Mouse (Mus musculus) embryonic facial prominence, embryonic 11.5 days (tissue): ENCODE measurements around the gene Gm20388. TPM values are rescaled to one million over a fixed set of nuclear protein-coding genes. Genes with fewer than 3 reads are reported as not detected.

Experiments
- ATAC-seq: fragments of 200-750 bp; cut with Nextera tagmentation; replicated peaks from 2 replicates; pipeline ENCODE4 v1.8.0; 2017; ENCODE audit warnings: low read depth; ENCODE audit not compliant: insufficient number of reproducible peaks, low FRiP score, low TSS enrichment
- DNase-seq: peaks from one replicate; pipeline ENCODE4 v3.0.0-alpha.2; 2015; ENCODE audit warnings: low spot score
- H3K27ac ChIP-seq: fragments of 300-500 bp; sonication (generic); replicated peaks from 2 replicates; pipeline ENCODE4 v1.5.1; 2014; ENCODE audit warnings: mild to moderate bottlenecking, low read depth, low read length, control low read depth
- H3K27me3 ChIP-seq: fragments of 300-500 bp; sonication (generic); 2 replicates; pipeline ENCODE4 v1.6.1; 2014; ENCODE audit warnings: mild to moderate bottlenecking, low read length, moderate library complexity, mixed read lengths; ENCODE audit not compliant: control insufficient read depth, insufficient read depth
- H3K36me3 ChIP-seq: fragments of 300-500 bp; sonication (generic); replicated peaks from 2 replicates; pipeline ENCODE4 v1.6.1; 2014; ENCODE audit warnings: low read depth, mild to moderate bottlenecking, low read length, moderate library complexity, mixed read lengths; ENCODE audit not compliant: control insufficient read depth, insufficient read depth
- H3K4me1 ChIP-seq: fragments of 300-500 bp; sonication (generic); 2 replicates; pipeline ENCODE4 v1.6.1; 2014; ENCODE audit warnings: low read length, mixed read lengths; ENCODE audit not compliant: control insufficient read depth, insufficient read depth
- H3K4me2 ChIP-seq: fragments of 300-500 bp; sonication (generic); 2 replicates; pipeline ENCODE4 v1.6.1; 2014; ENCODE audit warnings: low read depth, mild to moderate bottlenecking, control low read depth, low read length, moderate library complexity
- H3K4me3 ChIP-seq: fragments of 300-500 bp; sonication (generic); 2 replicates; pipeline ENCODE4 v1.5.1; 2014; ENCODE audit warnings: low read depth, low read length, control low read depth
- H3K9ac ChIP-seq: fragments of 300-500 bp; sonication (generic); replicated peaks from 2 replicates; pipeline ENCODE4 v1.6.1; 2014; ENCODE audit warnings: mild to moderate bottlenecking, control low read depth, low read length
- H3K9me3 ChIP-seq: fragments of 300-500 bp; sonication (generic); replicated peaks from 2 replicates; pipeline ENCODE4 v1.6.1; 2016; ENCODE audit warnings: mild to moderate bottlenecking, low read length, inconsistent platforms, mixed read lengths; ENCODE audit not compliant: control insufficient read depth
- WGBS: fragments of 180-500 bp; shearing (Covaris S2); extraction: QIAGEN DNeasy Blood & Tissue Kit; methylation state at CpG from one replicate; pipeline ENCODE4 v1.1.7; 2014; 5-methylcytosine and 5-hydroxymethylcytosine counted together
- polyA plus RNA-seq: library from polyadenylated mRNA; unstranded; fragments of >200 nt; fragmentation: Nextera tagmentation; extraction: Ambion mirVana; gene quantifications from 2 replicates; pipeline ENCODE4 v1.2.1, GENCODE M21; 2014

Gm20388 gene
- polyA plus RNA-seq, 1 experiment from 2014 or later, result 3.1 TPM

DNA sequence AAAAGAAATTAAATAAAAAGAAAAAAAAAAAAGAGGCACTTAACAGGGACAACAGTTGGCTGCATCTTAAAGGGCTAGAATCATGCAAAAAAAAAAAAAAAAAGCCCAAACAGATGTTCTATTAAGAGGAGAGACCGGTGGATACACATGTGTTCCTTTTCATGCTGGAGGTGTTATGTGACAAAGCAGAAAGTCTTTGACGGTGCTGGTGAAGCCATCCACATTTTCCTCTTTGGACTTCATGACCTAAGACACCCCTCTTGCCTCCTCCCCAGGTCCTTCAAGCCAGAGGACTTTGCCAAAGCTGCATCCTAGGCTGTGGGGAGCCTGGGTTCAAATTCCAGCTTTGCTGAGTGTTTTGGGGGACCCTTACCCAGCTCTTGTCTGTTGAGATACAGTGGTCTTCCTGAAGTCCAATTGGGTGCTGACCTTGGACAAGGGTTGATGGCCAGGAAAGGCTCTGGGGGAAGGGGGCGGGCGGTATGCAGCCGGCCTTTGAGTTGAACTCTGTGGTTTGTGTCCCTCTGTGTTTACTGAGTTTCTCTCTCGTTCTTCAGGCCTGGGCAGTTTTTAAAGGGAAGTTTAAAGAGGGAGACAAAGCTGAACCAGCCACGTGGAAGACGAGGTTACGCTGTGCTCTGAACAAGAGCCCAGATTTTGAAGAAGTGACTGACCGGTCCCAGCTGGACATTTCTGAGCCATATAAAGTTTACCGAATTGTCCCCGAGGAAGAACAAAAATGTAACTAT lies 832.7 kb downstream of the Gm20388 start:
- no peak for DNase-seq
- WGBS, result 71% methylated on average over 12 of the region's 12 CpGs
- Histone ChIP-seq H3K4me1 (no peaks in the 10 kb centered on the region), H3K9ac (no peak overlapping the region), H3K4me2 (no peak overlapping the region), H3K4me3 (no peak overlapping the region), H3K9me3 (no peaks in the 10 kb centered on the region), H3K36me3 (no peaks in the 10 kb centered on the region), H3K27ac (no peak overlapping the region), H3K27me3 (no peaks in the 10 kb centered on the region)
- ATAC-seq, result no peak

DNA sequence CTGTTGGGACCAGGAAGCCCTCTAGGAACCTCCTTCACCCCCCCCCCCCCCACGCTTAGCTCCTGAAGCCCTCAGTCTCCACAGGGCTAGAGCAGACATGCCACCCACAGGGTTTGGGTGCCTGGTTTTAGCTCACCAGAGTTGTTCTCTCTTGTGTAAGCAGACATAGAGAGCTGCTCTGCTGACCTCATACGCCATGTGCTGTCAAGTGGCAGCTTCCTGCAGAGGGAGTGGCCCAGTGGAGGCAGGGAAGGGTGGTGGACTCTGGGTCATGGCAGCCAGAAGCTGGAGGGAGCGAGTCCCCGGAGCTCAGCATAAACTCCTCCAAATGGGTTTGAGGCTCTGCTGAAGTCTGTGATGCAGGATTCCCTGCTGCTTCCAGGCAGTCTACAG lies 833.3 kb downstream of the Gm20388 start:
- ATAC-seq (no peak), DNase-seq (no peak)
- no peaks in the 10 kb centered on the region for H3K27me3 ChIP-seq
- no peak overlapping the region for H3K4me3 ChIP-seq
- H3K9me3 ChIP-seq, result no peaks in the 10 kb centered on the region
- H3K27ac ChIP-seq, result no peak overlapping the region
- no peak overlapping the region for H3K4me2 ChIP-seq
- 61% methylated on average over 4 of the region's 4 CpGs for WGBS
- no peaks in the 10 kb centered on the region for H3K4me1 ChIP-seq
- no peak overlapping the region for H3K9ac ChIP-seq
- H3K36me3 ChIP-seq, result no peaks in the 10 kb centered on the region

DNA sequence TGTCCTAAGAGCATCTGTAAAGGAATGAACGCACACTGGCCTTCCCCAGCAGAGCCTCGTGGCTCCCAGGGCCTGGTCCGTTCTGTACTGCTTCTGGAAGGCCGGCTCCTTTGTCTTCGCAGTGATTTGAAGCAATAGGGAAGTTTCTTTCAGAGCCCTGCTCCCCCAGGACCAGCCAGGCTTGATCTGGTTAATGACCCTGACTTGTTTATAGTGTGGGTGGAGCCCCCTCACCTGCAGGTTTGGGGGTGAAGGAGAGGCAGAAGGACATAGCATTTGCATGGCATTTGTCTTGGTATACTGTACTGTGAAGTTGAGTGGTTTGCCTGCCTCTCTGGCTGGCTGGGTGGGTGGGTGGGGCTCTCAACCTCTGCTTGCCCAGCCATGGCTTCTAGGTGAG lies 833.8 kb downstream of the Gm20388 start:
- no peaks in the 10 kb centered on the region for H3K9me3 ChIP-seq
- ATAC-seq (no peak), DNase-seq (no peak)
- H3K27ac ChIP-seq, result no peak overlapping the region
- H3K36me3 ChIP-seq, result no peaks in the 10 kb centered on the region
- no peak overlapping the region for H3K4me2 ChIP-seq
- WGBS, result 68% methylated on average over 5 of the region's 5 CpGs
- H3K27me3 ChIP-seq, result no peaks in the 10 kb centered on the region
- H3K9ac ChIP-seq, result no peak overlapping the region
- no peaks in the 10 kb centered on the region for H3K4me1 ChIP-seq
- no peak overlapping the region for H3K4me3 ChIP-seq

DNA sequence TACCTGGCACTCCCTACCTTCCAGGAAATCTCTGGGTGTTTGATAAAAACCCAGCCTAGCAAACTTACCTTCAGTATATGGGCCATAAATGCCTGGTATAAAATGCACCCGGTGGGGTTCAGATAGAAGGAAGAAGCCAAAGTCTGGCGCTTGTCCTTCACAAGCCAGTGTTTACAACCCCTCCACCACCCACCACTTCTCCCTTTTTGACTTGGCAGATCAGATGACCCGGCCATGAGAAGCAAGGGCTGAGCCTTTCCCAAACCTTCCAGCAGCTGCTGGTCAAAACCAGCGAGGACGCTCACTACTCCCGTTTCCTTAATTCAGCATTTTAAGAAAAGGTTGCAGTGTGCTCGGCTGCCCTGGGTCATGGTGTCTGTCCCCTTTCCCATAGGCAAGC lies 834.6 kb downstream of the Gm20388 start:
- no peaks in the 10 kb centered on the region for H3K27me3 ChIP-seq
- H3K27ac ChIP-seq, result no peak overlapping the region
- H3K36me3 ChIP-seq, result no peaks in the 10 kb centered on the region
- H3K4me1 ChIP-seq, result no peaks in the 10 kb centered on the region
- no peak overlapping the region for H3K4me2 ChIP-seq
- WGBS, result 76% methylated on average over 7 of the region's 7 CpGs
- ATAC-seq (no peak), DNase-seq (no peak)
- H3K9ac ChIP-seq, result no peak overlapping the region
- no peak overlapping the region for H3K4me3 ChIP-seq
- H3K9me3 ChIP-seq, result no peaks in the 10 kb centered on the region

DNA sequence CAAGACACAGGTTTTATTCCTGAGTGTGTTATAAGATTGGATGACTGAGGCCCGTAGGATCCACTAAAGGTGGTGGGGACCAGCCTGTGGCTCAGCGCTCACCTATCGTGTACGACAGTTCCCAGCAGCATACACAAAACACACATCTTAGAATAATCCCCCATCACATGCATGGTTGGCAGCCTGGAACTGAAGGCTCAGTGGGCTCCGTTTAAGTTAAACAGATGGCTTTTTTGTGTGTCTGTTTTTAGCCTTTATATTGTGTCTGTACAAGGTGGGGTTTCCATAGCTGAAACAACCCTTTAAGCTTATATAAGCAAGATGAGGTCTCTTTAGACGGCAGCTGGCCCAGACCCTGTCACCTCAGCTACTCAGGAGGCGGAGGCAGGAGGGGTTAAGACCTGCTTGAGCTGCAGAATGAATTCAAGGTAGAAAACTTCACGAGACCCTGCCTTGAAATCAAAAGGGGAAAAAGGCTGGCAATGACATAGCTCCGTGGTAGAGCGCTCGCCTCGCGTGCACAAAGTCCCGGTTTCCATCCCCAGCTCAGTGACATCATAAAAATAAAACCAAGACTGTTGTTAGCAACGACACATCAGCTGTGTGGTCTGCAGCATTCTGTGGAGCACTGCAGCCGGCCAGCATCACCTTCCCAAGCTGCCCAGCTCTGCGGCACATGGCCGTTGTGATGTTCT lies 835.5 kb downstream of the Gm20388 start:
- Histone ChIP-seq H3K27me3 (no peaks in the 10 kb centered on the region), H3K4me2 (no peak overlapping the region), H3K9ac (no peak overlapping the region), H3K4me1 (no peaks in the 10 kb centered on the region), H3K4me3 (no peak overlapping the region), H3K27ac (no peak overlapping the region), H3K9me3 (no peaks in the 10 kb centered on the region), H3K36me3 (no peaks in the 10 kb centered on the region)
- DNase-seq (no peak), ATAC-seq (no peak)
- WGBS, result 74% methylated on average over 18 of the region's 18 CpGs

DNA sequence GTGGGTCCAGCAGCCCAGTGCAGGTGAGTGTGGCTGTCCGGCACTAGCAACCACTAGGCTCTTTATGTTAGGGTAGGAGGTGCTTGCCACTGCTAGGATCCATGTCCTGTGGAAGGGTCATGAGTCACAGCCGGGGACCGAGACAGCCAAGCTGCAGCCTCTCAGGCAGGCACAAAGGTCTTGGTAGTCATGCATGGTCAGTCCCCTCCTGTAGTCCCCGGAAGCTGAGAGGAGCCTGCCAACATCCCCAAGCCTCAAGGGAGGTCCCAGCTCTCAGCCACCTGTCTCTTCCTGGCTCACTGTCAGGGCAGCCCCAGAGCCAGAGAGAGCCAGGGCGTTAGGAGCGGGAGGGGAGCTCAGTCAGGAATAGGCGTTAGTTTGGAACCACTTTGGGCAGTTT lies 836.6 kb downstream of the Gm20388 start:
- no peaks in the 10 kb centered on the region for H3K27me3 ChIP-seq

DNA sequence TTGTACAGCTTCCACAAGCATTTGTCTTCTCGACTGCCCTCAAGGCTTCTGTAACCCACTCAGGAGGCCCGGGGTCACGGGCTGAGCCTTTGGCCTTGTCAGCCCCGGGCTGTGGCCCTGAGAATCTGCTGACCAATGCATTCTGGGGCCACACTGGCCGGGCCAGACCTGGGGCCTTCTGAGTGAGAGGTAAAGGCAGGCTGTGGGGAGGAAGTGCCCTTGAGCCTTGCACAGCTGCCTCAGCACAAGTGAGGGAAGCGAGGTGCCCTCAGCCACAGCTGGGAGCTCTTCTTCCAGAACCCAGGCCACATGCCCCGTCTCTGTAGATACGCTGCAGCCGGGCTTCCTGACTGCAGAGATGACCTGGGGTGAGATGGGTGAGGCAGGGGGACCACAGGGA lies 840.0 kb downstream of the Gm20388 start:
- Histone ChIP-seq H3K9ac (0 out of 2 replicates have a peak overlapping the region, but pooled peaks have one; percentile 6), H3K27ac (no peak overlapping the region), H3K4me1 (no peaks in the 10 kb centered on the region), H3K4me3 (no peak overlapping the region), H3K36me3 (no peaks in the 10 kb centered on the region), H3K27me3 (no peaks in the 10 kb centered on the region), H3K9me3 (no peaks in the 10 kb centered on the region), H3K4me2 (no peak overlapping the region)
- WGBS, result 76% methylated on average over 9 of the region's 9 CpGs
- ATAC-seq, result no peak
- no peak for DNase-seq

More for the DNA sequence above, 836.6 kb downstream of the Gm20388 start:
- Histone ChIP-seq H3K4me2 (no peak overlapping the region), H3K9me3 (no peaks in the 10 kb centered on the region), H3K4me3 (no peak overlapping the region), H3K4me1 (no peaks in the 10 kb centered on the region), H3K9ac (no peak overlapping the region), H3K36me3 (no peaks in the 10 kb centered on the region), H3K27ac (no peak overlapping the region)
- ATAC-seq (no peak), DNase-seq (no peak)
- 79% methylated on average over 7 of the region's 7 CpGs for WGBS
